Mouse (Mus musculus) liver, embryonic 11.5 days (tissue): ENCODE measurements around the gene 4930402H24Rik. TPM values are rescaled to one million over a fixed set of nuclear protein-coding genes. Genes with fewer than 3 reads are reported as not detected.

ENCODE experiments used
- ATAC-seq: fragments of 200-750 bp; cut with Nextera tagmentation; replicated peaks from 2 replicates; pipeline ENCODE4 v1.8.0; 2017; ENCODE audit warnings: moderate number of reproducible peaks, mild to moderate bottlenecking, moderate TSS enrichment, moderate library complexity; ENCODE audit not compliant: low FRiP score
- DNase-seq: peaks from one replicate; pipeline ENCODE4 v3.0.0-alpha.2; 2017; ENCODE audit warnings: low spot score
- H3K27ac ChIP-seq: fragments of 300-500 bp; sonication (generic); 2 replicates; pipeline ENCODE4 v1.5.1; 2014; ENCODE audit warnings: mild to moderate bottlenecking, low read depth, low read length, control low read depth
- H3K27me3 ChIP-seq: fragments of 300-500 bp; sonication (generic); replicated peaks from 2 replicates; pipeline ENCODE4 v1.6.1; 2014; ENCODE audit warnings: low read length, mixed read lengths; ENCODE audit not compliant: control insufficient read depth, insufficient read depth
- H3K36me3 ChIP-seq: fragments of 300-500 bp; sonication (generic); 2 replicates; pipeline ENCODE4 v1.6.1; 2014; ENCODE audit warnings: mild to moderate bottlenecking, low read length, moderate library complexity, mixed read lengths; ENCODE audit not compliant: control insufficient read depth, insufficient read depth
- H3K4me1 ChIP-seq: fragments of 300-500 bp; sonication (generic); replicated peaks from 2 replicates; pipeline ENCODE4 v1.6.1; 2014; ENCODE audit warnings: low read length, mixed read lengths; ENCODE audit not compliant: control insufficient read depth, insufficient read depth
- H3K4me2 ChIP-seq: fragments of 300-500 bp; sonication (generic); 2 replicates; pipeline ENCODE4 v1.6.1; 2014; ENCODE audit warnings: mild to moderate bottlenecking, control low read depth, moderate library complexity
- H3K4me3 ChIP-seq: fragments of 300-500 bp; sonication (generic); 2 replicates; pipeline ENCODE4 v1.5.1; 2014; ENCODE audit warnings: low read depth, low read length, control low read depth
- H3K9ac ChIP-seq: fragments of 300-500 bp; sonication (generic); 2 replicates; pipeline ENCODE4 v1.6.1; 2014; ENCODE audit warnings: low read depth, low read length, control low read depth
- H3K9me3 ChIP-seq: fragments of 300-500 bp; sonication (generic); 2 replicates; pipeline ENCODE4 v1.6.1; 2016; ENCODE audit warnings: low read length, inconsistent platforms, mixed read lengths; ENCODE audit not compliant: control insufficient read depth
- WGBS: fragments of 180-500 bp; shearing (Covaris S2); extraction: QIAGEN DNeasy Blood & Tissue Kit; methylation state at CpG from one replicate; pipeline ENCODE4 v1.1.7; 2014; 5-methylcytosine and 5-hydroxymethylcytosine counted together
- polyA plus RNA-seq: library from polyadenylated mRNA; unstranded; fragments of >200 nt; fragmentation: Nextera tagmentation; extraction: Ambion mirVana; gene quantifications from 2 replicates; pipeline ENCODE4 v1.2.1, GENCODE M21; 2014

The 4930402H24Rik gene
- polyA plus RNA-seq, 1 experiment from 2014 or later: 20.6 TPM

DNA sequence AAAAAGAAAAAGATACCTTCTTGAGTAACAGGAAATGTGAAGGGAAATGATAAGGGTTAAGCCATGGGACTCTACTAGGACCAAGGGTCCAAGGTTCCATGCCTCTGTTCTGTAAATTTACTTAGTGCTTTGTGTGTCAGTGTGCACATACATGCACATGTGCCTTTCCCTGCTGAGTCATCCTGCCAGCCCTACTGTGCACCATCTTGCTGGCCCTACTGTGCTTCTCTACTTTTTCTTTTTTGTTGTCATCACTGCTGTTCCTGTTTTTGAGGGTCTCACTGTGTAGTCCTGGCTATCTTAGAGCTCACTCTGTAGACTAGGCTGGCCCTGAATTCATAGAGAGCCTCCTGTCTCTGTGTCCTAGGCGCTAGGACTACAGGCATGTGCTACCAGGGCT, 178.5 kb downstream of the 4930402H24Rik start:
- Histone ChIP-seq H3K36me3 (peaks cover 29% of the 10 kb centered on the region), H3K4me3 (no peak overlapping the region), H3K9ac (no peak overlapping the region), H3K27me3 (no peaks in the 10 kb centered on the region), H3K4me1 (no peaks in the 10 kb centered on the region), H3K4me2 (no peak overlapping the region), H3K9me3 (peaks cover 3% of the 10 kb centered on the region; the same call in 1 of the 2 replicates), H3K27ac (no peak overlapping the region)
- ATAC-seq (no peak), DNase-seq (no peak)
- WGBS: 83% methylated on average over 1 of the region's 1 CpGs

DNA sequence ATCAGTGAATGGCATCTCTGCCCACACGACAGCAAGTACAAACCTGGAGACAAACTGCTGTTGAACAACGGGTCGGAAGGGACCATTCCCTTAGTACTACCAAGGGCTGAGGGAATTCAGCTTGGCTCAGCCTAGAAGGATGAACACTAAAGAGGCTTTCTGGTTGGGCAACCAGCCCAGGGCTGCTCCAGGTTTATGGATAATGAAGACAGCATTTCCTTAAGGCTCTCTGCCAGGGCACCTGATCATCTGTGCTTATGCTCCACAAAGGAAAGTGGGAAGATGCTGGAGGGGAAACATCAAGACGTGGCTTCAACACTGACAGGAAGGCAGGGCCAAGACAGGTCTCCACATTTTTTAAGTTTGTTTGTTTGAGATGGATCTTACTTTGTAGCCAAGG, 181.8 kb downstream of the 4930402H24Rik start:
- WGBS: 88% methylated on average over 4 of the region's 4 CpGs
- Histone ChIP-seq H3K27ac (no peak overlapping the region), H3K36me3 (peaks cover 23% of the 10 kb centered on the region), H3K4me3 (no peak overlapping the region), H3K27me3 (no peaks in the 10 kb centered on the region), H3K4me1 (no peaks in the 10 kb centered on the region), H3K9ac (no peak overlapping the region), H3K9me3 (peaks cover 3% of the 10 kb centered on the region; the same call in 1 of the 2 replicates), H3K4me2 (no peak overlapping the region)
- ATAC-seq: no peak
- DNase-seq: no peak

DNA sequence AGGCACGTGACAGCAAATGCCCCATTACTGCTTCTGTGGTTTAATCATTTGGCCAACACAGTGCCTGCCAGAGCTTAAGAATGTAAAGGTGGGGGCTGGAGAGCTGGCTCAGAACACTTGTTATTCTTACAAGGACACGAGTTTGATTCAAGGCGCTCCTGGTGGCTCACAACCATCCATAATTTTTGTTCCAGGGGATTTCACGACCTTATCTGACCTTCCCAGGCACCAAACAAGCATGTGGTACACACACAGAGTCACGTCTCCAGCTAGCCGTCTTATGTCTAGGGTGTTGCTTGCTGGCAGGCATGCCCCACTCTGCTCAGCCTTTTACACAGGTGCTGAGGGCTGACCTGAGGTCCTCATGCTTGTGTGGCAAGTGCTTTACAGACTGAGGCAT, 188.3 kb downstream of the 4930402H24Rik start:
- H3K36me3 ChIP-seq: 0 out of 2 replicates have a peak, but pooled peaks cover 2% of the 10 kb centered on the region

DNA sequence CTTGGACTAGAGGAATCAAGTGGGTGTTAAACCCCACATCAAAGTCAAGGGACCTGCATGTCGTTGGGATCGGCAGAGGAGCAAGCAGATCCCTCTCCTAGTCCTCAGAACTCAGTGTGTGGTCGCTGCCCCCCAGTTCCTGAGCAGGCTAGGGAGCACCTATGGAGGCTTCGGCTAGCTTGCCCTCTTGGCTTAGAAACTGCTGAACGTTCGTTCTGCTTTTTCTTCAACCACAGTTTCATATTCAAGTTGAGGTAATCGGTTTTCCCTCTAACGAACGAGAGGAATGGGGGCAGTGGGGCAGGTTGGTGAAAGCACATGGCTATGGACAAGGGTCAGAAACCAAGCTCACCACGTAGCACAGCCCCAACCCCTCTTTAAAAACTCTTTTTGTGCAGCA, 199.1 kb downstream of the 4930402H24Rik start:
- H3K4me3 ChIP-seq: no peak overlapping the region
- no peak for DNase-seq
- no peaks in the 10 kb centered on the region for H3K9me3 ChIP-seq
- WGBS: 42% methylated on average over 10 of the region's 10 CpGs
- ATAC-seq: no peak
- H3K27ac ChIP-seq: 0 out of 2 replicates have a peak overlapping the region, but pooled peaks have one; percentile 0
- H3K36me3 ChIP-seq: no peaks in the 10 kb centered on the region
- no peak overlapping the region for H3K9ac ChIP-seq
- no peaks in the 10 kb centered on the region; the same call in 1 of the 2 replicates for H3K4me1 ChIP-seq
- H3K27me3 ChIP-seq: no peaks in the 10 kb centered on the region
- no peak overlapping the region for H3K4me2 ChIP-seq

More for the DNA sequence above, 188.3 kb downstream of the 4930402H24Rik start:
- WGBS: 68% methylated on average over 6 of the region's 6 CpGs
- Histone ChIP-seq H3K9me3 (no peaks in the 10 kb centered on the region), H3K4me2 (no peak overlapping the region), H3K4me3 (no peak overlapping the region), H3K9ac (no peak overlapping the region), H3K27me3 (no peaks in the 10 kb centered on the region), H3K27ac (no peak overlapping the region), H3K4me1 (no peaks in the 10 kb centered on the region)
- ATAC-seq (no peak), DNase-seq (no peak)

DNA sequence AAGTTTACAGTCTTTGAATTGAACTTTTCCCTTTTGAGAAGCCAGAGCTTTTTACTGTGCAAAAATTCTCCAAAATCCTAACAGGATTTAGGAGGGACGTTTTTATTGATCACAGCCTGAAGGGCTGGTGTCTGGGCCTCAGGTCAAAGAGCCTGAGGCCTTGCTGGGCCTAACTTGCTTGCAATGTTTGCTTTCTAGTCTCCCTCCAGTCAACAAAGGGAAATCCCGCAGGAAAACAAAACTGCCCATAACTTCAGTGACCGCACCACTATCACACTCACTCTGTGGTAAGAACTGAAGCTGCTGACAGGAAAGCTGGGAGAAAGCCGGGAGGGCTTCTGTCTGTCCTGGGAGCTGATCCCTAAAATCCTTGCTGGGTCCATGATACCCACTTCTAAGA, 199.6 kb downstream of the 4930402H24Rik start:
- Histone ChIP-seq H3K27ac (0 out of 2 replicates have a peak overlapping the region, but pooled peaks have one; percentile 0), H3K27me3 (no peaks in the 10 kb centered on the region), H3K4me1 (no peaks in the 10 kb centered on the region; the same call in 1 of the 2 replicates), H3K4me2 (no peak overlapping the region), H3K9ac (no peak overlapping the region), H3K36me3 (no peaks in the 10 kb centered on the region), H3K4me3 (no peak overlapping the region), H3K9me3 (no peaks in the 10 kb centered on the region)
- WGBS: 64% methylated on average over 4 of the region's 4 CpGs
- no peak for ATAC-seq
- DNase-seq: no peak

DNA sequence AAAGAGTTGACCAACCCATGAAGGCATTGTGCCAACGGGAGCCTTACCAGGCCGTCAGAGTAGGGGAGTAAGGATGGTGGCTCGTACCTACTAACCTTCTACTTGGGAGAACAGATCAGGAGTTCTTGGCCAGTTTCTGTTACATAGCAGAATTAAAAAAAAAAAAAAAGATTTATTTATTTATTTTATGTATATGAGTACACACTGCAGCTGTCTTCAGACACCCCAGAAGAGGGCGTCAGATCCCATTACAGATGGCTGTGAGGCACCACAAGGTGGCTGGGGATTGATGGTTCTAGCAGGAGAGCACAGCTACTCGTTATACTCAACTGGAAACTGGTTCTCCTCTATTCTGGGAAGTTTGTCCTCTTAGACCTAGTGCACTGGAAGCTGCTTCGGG, 201.0 kb downstream of the 4930402H24Rik start:
- Histone ChIP-seq H3K4me1 (no peaks in the 10 kb centered on the region; the same call in 1 of the 2 replicates), H3K9ac (no peak overlapping the region), H3K4me3 (no peak overlapping the region), H3K27me3 (no peaks in the 10 kb centered on the region), H3K36me3 (no peaks in the 10 kb centered on the region), H3K27ac (no peak overlapping the region), H3K4me2 (no peak overlapping the region), H3K9me3 (no peaks in the 10 kb centered on the region)
- ATAC-seq (no peak), DNase-seq (no peak)
- WGBS: 76% methylated on average over 6 of the region's 6 CpGs

DNA sequence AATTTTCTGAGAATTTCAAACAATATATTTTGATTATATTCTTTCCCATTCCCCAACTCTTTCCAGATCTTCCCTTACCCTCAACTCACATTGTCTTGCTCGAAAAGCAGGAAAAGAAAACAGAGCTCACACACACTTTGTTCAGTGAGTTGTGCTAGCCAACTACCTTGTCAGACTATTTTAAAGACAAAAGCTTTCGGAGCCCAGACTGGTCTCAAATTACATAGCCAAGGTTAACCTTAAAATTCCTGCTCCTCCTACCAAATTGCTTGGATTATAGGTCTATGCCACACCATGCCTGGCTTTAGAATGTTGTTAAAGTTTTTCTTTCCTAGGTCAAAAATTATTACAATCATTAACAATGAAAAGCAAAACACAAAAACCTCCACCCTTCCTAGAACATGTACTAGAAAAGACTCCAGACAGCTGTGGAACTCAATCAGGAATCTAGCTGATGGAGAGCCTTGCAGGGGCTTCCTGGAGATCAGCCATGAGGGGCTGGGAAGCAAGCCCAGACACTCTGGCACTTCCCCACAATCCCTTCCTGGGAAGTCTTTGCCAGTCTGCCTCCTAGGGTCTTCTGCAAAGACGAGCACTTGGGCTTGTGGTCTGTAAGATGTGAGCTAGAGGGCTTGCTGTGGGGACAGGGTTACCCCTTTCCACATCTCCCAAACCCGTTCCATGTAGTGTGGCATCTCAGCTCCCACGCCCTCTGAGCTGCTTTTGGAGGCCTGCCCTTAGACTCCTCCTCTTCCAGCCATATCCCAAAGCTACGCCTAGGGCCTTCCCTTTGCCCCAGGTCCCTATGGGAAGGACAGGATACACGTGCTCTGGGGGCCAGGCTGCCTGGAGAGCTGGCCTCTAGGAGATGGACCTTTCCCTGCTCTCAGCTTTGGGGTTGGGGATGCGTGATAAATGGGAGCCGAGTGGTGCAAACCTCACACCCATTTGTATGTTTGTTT, 201.9 kb downstream of the 4930402H24Rik start:
- no peak overlapping the region for H3K4me3 ChIP-seq
- no peak for ATAC-seq
- no peak overlapping the region for H3K4me2 ChIP-seq
- no peak for DNase-seq
- H3K27me3 ChIP-seq: peaks cover 2% of the 10 kb centered on the region; the same call in 1 of the 2 replicates
- H3K9me3 ChIP-seq: no peaks in the 10 kb centered on the region
- H3K27ac ChIP-seq: no peak overlapping the region
- H3K36me3 ChIP-seq: no peaks in the 10 kb centered on the region
- no peaks in the 10 kb centered on the region; the same call in 1 of the 2 replicates for H3K4me1 ChIP-seq
- WGBS: 66% methylated on average over 9 of the region's 9 CpGs
- H3K9ac ChIP-seq: no peak overlapping the region

DNA sequence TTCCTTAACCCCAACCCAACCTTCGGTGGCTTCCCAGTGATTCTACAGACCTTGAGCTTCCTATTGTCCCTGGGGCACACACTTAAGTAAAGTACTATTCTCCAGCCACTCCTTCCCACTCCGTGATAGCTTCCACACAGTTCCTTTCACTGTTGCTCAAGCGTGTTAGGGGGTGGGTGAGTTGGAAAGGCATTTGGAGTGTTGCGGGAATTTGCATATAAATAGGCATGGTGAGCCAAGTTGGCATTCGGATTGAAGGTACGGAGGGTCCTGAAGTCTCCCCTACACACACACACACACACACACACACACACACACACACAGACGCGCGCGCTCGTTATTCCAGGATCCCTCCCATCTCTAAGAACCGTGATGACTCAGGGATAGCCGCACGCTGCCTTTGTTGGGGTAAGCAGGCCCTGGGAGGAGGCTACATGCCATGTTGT, 208.4 kb downstream of the 4930402H24Rik start:
- DNase-seq: no peak
- ATAC-seq: no peak
- H3K4me3 ChIP-seq: peak overlapping the region; percentile 58
- no peak overlapping the region for H3K27ac ChIP-seq
- no peaks in the 10 kb centered on the region for H3K36me3 ChIP-seq
- 11% methylated on average over 14 of the region's 14 CpGs for WGBS
- H3K4me2 ChIP-seq: peak overlapping the region; percentile 98
- no peaks in the 10 kb centered on the region for H3K9me3 ChIP-seq
- peaks cover 12% of the 10 kb centered on the region for H3K4me1 ChIP-seq
- H3K9ac ChIP-seq: 0 out of 2 replicates have a peak overlapping the region, but pooled peaks have one; percentile 34
- H3K27me3 ChIP-seq: peaks cover 45% of the 10 kb centered on the region
